Mouse (Mus musculus) megakaryocyte-erythroid progenitor cell, adult 5 weeks (primary cell): ENCODE measurements around the gene Atf2. TPM values are rescaled to one million over a fixed set of nuclear protein-coding genes. Genes with fewer than 3 reads are reported as not detected.

ENCODE experiments used
- polyA plus RNA-seq: library from polyadenylated mRNA; stranded (reverse); fragments of >175 nt; gene quantifications from 2 replicates; pipeline ENCODE4 v1.2.3, GENCODE M21; 2012

Gene Atf2
- 6.3 and 9.3 TPM in 2 replicates for polyA plus RNA-seq

GRCm38 (mm10) chr2:73892464-73893296, at the start of gene Atf2:
TSS of gene Atf2 (minus strand) at chr2:73892639.

GRCm38 (mm10) chr2:73911175-73911700, 18.8 kb upstream of the Atf2 start, which contains the start of gene Atp5g3:
TSS of gene Atp5g3 (minus strand) at chr2:73911326.

GRCm38 (mm10) chr2:73774786-73775682, 117.4 kb downstream of the Atf2 start, which contains the start of gene Chn1:
TSS of gene Chn1 (minus strand) at chr2:73775346.

Other genes starting within 250 kb of the Atf2 start
- 0.14 TPM in 1 of 2 replicates, not detected in the other for gene Chn1, start 117.3 kb downstream of the Atf2 start, polyA plus RNA-seq
- gene Atp5g3, start 18.7 kb upstream of the Atf2 start, polyA plus RNA-seq = 1,554 and 1,714 TPM in 2 replicates